Mouse (Mus musculus) liver, adult (tissue): Measurements from ENCODE around the gene Nox4.

Source experiments
- GATA4 ChIP-seq: IDR thresholded peaks from 2 replicates; pipeline ENCODE4 v1.6.1; 2014; ENCODE audit warnings: mild to moderate bottlenecking, low read length; ENCODE audit not compliant: insufficient replicate concordance

Gene Nox4

GRCm38 (mm10) chr7:87330782-87331558 lies 85.1 kb downstream of the Nox4 start:
- no peak for TF ChIP-seq GATA4

DNA sequence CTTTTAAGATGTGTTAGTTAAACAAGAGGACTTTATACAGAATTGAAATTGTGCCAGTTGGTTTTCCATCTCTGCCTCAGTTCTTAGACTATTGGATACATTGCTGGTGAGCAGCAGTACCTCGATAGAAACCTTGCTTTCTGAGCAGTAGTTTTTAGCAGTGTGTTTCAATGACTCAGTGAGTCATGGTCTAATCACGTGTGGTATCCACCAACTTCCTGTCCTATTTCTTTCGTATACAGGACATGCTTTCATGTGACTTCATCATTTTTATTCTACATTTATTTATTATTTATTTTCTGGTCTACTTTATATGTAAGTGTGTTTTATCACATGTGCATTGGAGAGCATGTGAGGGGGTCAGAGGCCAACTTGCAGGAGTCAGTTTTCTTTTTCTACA lies 99.7 kb downstream of the Nox4 start:
- TF ChIP-seq GATA4: no peak

DNA sequence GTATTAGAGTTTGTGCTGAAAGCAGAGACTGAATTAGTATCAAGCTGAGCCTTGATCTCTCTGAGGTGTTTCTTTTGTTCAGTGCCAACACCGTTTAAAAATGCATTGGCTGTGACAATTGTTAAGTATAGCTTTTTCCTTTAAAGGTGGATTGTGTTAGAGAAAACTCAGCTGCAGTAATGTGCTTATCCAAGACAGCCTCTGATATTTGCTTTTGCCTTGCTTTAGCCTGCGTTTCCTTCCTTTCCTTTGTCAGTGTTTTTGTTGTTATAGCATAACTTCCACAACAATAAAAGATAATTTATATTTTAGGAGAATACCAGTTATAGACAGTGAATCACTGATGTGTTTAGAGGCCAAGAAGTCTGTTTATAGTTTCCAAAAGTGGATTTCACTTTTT lies 106.9 kb downstream of the Nox4 start:
- no peak for TF ChIP-seq GATA4

- TF ChIP-seq GATA4: no peak
These were observed 121.9 kb downstream of the Nox4 start for GRCm38 (mm10) chr7:87367834-87368233.

- no peak for TF ChIP-seq GATA4
These were observed 123.2 kb downstream of the Nox4 start for GRCm38 (mm10) chr7:87369131-87369530.

DNA sequence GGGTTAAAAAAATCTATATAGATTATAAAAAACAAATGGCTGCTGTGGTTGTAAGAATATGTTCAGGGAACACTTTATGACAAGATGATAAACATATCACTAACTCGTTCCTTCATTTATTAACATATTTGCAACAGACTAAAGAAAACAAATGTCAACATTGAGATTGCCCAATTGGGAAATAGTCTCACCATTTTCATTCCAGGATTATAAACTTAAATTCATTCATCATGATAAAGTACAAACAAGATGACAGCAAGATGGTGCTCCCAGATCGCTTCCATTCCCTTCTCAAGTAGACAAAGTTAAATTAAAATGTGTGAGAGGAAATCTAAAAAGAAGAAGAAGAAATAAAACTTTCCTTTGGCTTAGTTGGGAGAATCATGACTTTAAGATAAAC lies 124.9 kb downstream of the Nox4 start:
- TF ChIP-seq GATA4: no peak

GRCm38 (mm10) chr7:87371316-87371715 lies 125.4 kb downstream of the Nox4 start:
- TF ChIP-seq GATA4: no peak

- TF ChIP-seq GATA4: no peak
These were observed 128.4 kb downstream of the Nox4 start for GRCm38 (mm10) chr7:87374322-87374721.

GRCm38 (mm10) chr7:87374935-87375334 lies 129.0 kb downstream of the Nox4 start:
- TF ChIP-seq GATA4: no peak

DNA sequence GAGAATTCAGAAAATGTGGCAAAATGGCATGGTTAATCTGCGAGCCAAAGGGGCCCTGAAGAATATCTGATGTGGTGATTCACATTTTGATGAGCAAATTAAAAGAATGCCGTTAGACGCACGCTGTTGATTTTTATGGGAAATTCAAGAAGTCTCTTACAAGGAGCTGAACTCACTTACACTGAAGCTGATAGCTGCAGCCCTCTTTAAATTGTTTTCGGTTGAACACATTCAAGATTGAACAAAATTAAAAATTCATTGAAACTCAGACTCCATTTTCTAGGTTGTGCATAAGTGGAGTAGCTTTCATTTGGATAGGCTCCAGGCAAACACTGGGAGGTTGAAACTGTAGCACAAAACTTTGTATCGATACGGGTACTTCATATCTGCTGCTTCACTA lies 151.1 kb downstream of the Nox4 start:
- TF ChIP-seq GATA4: no peak

- no peak for TF ChIP-seq GATA4
These were observed 167.4 kb downstream of the Nox4 start for GRCm38 (mm10) chr7:87413271-87413670.
